Mouse (Mus musculus) MEL (cell line): ENCODE measurements around the gene Mapre3. TPM values are rescaled to one million over a fixed set of nuclear protein-coding genes. Genes with fewer than 3 reads are reported as not detected.

ENCODE experiments used
- DNase-seq: peaks from one replicate; pipeline ENCODE4 v3.0.0; 2011; ENCODE audit warnings: low read depth, low spot score
- H3K27ac ChIP-seq: 2 replicates; pipeline ENCODE4 v1.5.1; 2012; ENCODE audit warnings: low read depth, mild to moderate bottlenecking, control low read depth, low read length, moderate library complexity; ENCODE audit not compliant: control insufficient read depth
- H3K27me3 ChIP-seq, 2 experiments: fragments of 150-350 bp in 1 of 2; sonication (generic) in 1 of 2; 2 replicates each; pipeline ENCODE4 v1.6.1; 2012; ENCODE audit warnings: low read length in 2 of 2, mild to moderate bottlenecking in 2 of 2, improper control_type of control experiment in 1 of 2, moderate library complexity in 1 of 2; ENCODE audit not compliant: insufficient read depth in 2 of 2, control insufficient read depth in 1 of 2
- H3K36me3 ChIP-seq, 2 experiments: 2 replicates each; pipeline ENCODE4 v1.6.1; 2012 to 2014; ENCODE audit warnings: low read length in 2 of 2, improper control_type of control experiment in 1 of 2, inconsistent platforms in 1 of 2, mild to moderate bottlenecking in 1 of 2; ENCODE audit not compliant: insufficient read depth in 2 of 2, control insufficient read depth in 1 of 2
- H3K4me1 ChIP-seq, 2 experiments: fragments of 150-350 bp in 1 of 2; sonication (generic) in 1 of 2; 2 replicates each; pipeline ENCODE4 v1.6.1; 2012; ENCODE audit warnings: low read length in 2 of 2, improper control_type of control experiment in 1 of 2, mild to moderate bottlenecking in 1 of 2; ENCODE audit not compliant: insufficient read depth in 2 of 2, control insufficient read depth in 1 of 2
- H3K4me3 ChIP-seq, 2 experiments: fragments of 150-350 bp in 1 of 2; sonication (generic) in 1 of 2; 2 replicates each; pipeline ENCODE4 v1.5.1; 2012; ENCODE audit warnings: low read depth in 2 of 2, low read length in 2 of 2, mild to moderate bottlenecking in 2 of 2, moderate library complexity in 2 of 2, control low read depth in 1 of 2, improper control_type of control experiment in 1 of 2; ENCODE audit not compliant: control insufficient read depth in 1 of 2, insufficient read depth in 1 of 2
- H3K79me2 ChIP-seq: 2 replicates; pipeline ENCODE4 v1.6.1; 2012; ENCODE audit warnings: mild to moderate bottlenecking, low read length, moderate library complexity; ENCODE audit not compliant: control insufficient read depth, poor library complexity, insufficient read depth
- H3K9ac ChIP-seq: 2 replicates; pipeline ENCODE4 v1.6.1; 2012; ENCODE audit warnings: low read depth, mild to moderate bottlenecking, control low read depth, low read length, moderate library complexity; ENCODE audit not compliant: control insufficient read depth, poor library complexity, severe bottlenecking
- H3K9me3 ChIP-seq: fragments of 150-350 bp; sonication (generic); replicated peaks from 2 replicates; pipeline ENCODE4 v1.6.1; 2012; ENCODE audit warnings: mild to moderate bottlenecking, low read length, improper control_type of control experiment, moderate library complexity; ENCODE audit not compliant: insufficient read depth
- BHLHE40 ChIP-seq: IDR thresholded peaks from 2 replicates; pipeline ENCODE4 v1.6.1; 2012; ENCODE audit warnings: low read depth, mild to moderate bottlenecking, inconsistent platforms, low read length, improper control_type of control experiment, borderline replicate concordance
- CHD1 ChIP-seq: IDR thresholded peaks from 2 replicates; pipeline ENCODE4 v1.6.1; 2012; ENCODE audit warnings: low read depth, mild to moderate bottlenecking, inconsistent platforms, low read length, improper control_type of control experiment
- CTCF ChIP-seq, 3 experiments: IDR thresholded peaks in 2 of 3; conservative IDR thresholded peaks in 1 of 3; 2 replicates each; pipeline ENCODE4 v1.5.1; 2011 to 2012; ENCODE audit warnings: low read length in 3 of 3, low read depth in 2 of 3, mild to moderate bottlenecking in 2 of 3, improper control_type of control experiment in 1 of 3, inconsistent platforms in 1 of 3, mixed read lengths in 1 of 3, moderate library complexity in 1 of 3; ENCODE audit not compliant: control insufficient read depth in 1 of 3, insufficient read depth in 1 of 3, poor library complexity in 1 of 3, severe bottlenecking in 1 of 3
- ETS1 ChIP-seq: IDR thresholded peaks from 2 replicates; pipeline ENCODE4 v1.6.1; 2012; ENCODE audit warnings: low read depth, mild to moderate bottlenecking, inconsistent platforms, low read length, improper control_type of control experiment, moderate library complexity
- GABPA ChIP-seq: IDR thresholded peaks from 2 replicates; pipeline ENCODE4 v1.6.1; 2012; ENCODE audit warnings: low read depth, mild to moderate bottlenecking, inconsistent platforms, low read length, improper control_type of control experiment, moderate library complexity
- HCFC1 ChIP-seq: IDR thresholded peaks from 2 replicates; pipeline ENCODE4 v1.6.1; 2012; ENCODE audit warnings: low read depth, mild to moderate bottlenecking, inconsistent platforms, low read length, improper control_type of control experiment, moderate library complexity
- JUND ChIP-seq: IDR thresholded peaks from 2 replicates; pipeline ENCODE4 v1.6.1; 2011; ENCODE audit warnings: low read depth, mild to moderate bottlenecking, improper control_type of control experiment, low read length
- KAT2A ChIP-seq: conservative IDR thresholded peaks from 2 replicates; pipeline ENCODE4 v1.6.1; 2012; ENCODE audit warnings: low read depth, low read length, improper control_type of control experiment, inconsistent platforms
- MAFK ChIP-seq: IDR thresholded peaks from 2 replicates; pipeline ENCODE4 v1.6.1; 2011; ENCODE audit warnings: low read depth, mild to moderate bottlenecking, low read length, improper control_type of control experiment, borderline replicate concordance
- MAZ ChIP-seq: IDR thresholded peaks from 2 replicates; pipeline ENCODE4 v1.6.1; 2012; ENCODE audit warnings: low read depth, mild to moderate bottlenecking, inconsistent platforms, low read length, improper control_type of control experiment
- MEF2A ChIP-seq: IDR thresholded peaks from 2 replicates; pipeline ENCODE4 v1.6.1; 2014; ENCODE audit warnings: low read depth, mild to moderate bottlenecking, inconsistent platforms, low read length, improper control_type of control experiment; ENCODE audit not compliant: poor library complexity, insufficient replicate concordance, severe bottlenecking; ENCODE audit errors: extremely low read depth
- MXI1 ChIP-seq: IDR thresholded peaks from 2 replicates; pipeline ENCODE4 v1.6.1; 2011; ENCODE audit warnings: mild to moderate bottlenecking, low read depth, low read length, improper control_type of control experiment
- MYB ChIP-seq: IDR thresholded peaks from 2 replicates; pipeline ENCODE4 v1.6.1; 2011; ENCODE audit warnings: mild to moderate bottlenecking, low read depth, low read length, improper control_type of control experiment
- MYC ChIP-seq: IDR thresholded peaks from 2 replicates; pipeline ENCODE4 v1.6.1; 2011; ENCODE audit warnings: low read depth, mild to moderate bottlenecking, low read length, improper control_type of control experiment, moderate library complexity
- NRF1 ChIP-seq: IDR thresholded peaks from 2 replicates; pipeline ENCODE4 v1.6.1; 2014; ENCODE audit warnings: low read depth, mild to moderate bottlenecking, inconsistent platforms, low read length, improper control_type of control experiment, moderate library complexity; ENCODE audit not compliant: poor library complexity, insufficient read depth, severe bottlenecking
- POLR2A ChIP-seq, 2 experiments: IDR thresholded peaks; 2 replicates each; pipeline ENCODE4 v1.6.1; 2011 to 2012; ENCODE audit warnings: low read length in 2 of 2, mild to moderate bottlenecking in 2 of 2, control low read depth in 1 of 2, improper control_type of control experiment in 1 of 2, low read depth in 1 of 2, moderate library complexity in 1 of 2; ENCODE audit not compliant: control insufficient read depth in 1 of 2, insufficient read depth in 1 of 2, poor library complexity in 1 of 2
- POLR2AphosphoS2 ChIP-seq: IDR thresholded peaks from 2 replicates; pipeline ENCODE4 v1.6.1; 2011; ENCODE audit warnings: low read length, improper control_type of control experiment
- RAD21 ChIP-seq: IDR thresholded peaks from 2 replicates; pipeline ENCODE4 v1.6.1; 2011; ENCODE audit warnings: mild to moderate bottlenecking, low read depth, low read length, improper control_type of control experiment
- RCOR1 ChIP-seq: IDR thresholded peaks from 2 replicates; pipeline ENCODE4 v1.6.1; 2012; ENCODE audit warnings: low read depth, mild to moderate bottlenecking, inconsistent platforms, low read length, improper control_type of control experiment
- SIN3A ChIP-seq: IDR thresholded peaks from 2 replicates; pipeline ENCODE4 v1.6.1; 2012; ENCODE audit warnings: low read length, improper control_type of control experiment, inconsistent platforms
- USF1 ChIP-seq: IDR thresholded peaks from 2 replicates; pipeline ENCODE4 v1.6.1; 2014; ENCODE audit warnings: low read depth, mild to moderate bottlenecking, inconsistent platforms, low read length, improper control_type of control experiment, moderate library complexity
- ZC3H11A ChIP-seq: IDR thresholded peaks from 2 replicates; pipeline ENCODE4 v1.6.1; 2012; ENCODE audit warnings: low read depth, mild to moderate bottlenecking, inconsistent platforms, low read length, improper control_type of control experiment
- ZKSCAN1 ChIP-seq: IDR thresholded peaks from 2 replicates; pipeline ENCODE4 v1.6.1; 2012; ENCODE audit warnings: low read depth, mild to moderate bottlenecking, inconsistent platforms, low read length, improper control_type of control experiment, moderate library complexity
- ZMIZ1 ChIP-seq: IDR thresholded peaks from 2 replicates; pipeline ENCODE4 v1.6.1; 2012; ENCODE audit warnings: low read depth, mild to moderate bottlenecking, inconsistent platforms, low read length, improper control_type of control experiment, moderate library complexity
- ZNF384 ChIP-seq: IDR thresholded peaks from 2 replicates; pipeline ENCODE4 v1.6.1; 2012; ENCODE audit warnings: low read depth, mild to moderate bottlenecking, inconsistent platforms, low read length, improper control_type of control experiment
- polyA plus RNA-seq, 2 experiments: library from polyadenylated mRNA; stranded (reverse) in 1 of 2; unstranded in 1 of 2; fragments of >175 nt in 1 of 2; fragments of >200 nt in 1 of 2; gene quantifications; 2 replicates each; pipeline versions ENCODE4 v1.2.1 to v1.2.4; 2012; ENCODE audit warnings: low replicate concordance in 2 of 2, low read depth in 1 of 2; ENCODE audit not compliant: insufficient read length in 2 of 2, insufficient read depth in 1 of 2, missing spikeins in 1 of 2
- total RNA-seq: library from RNA; depleted of rRNA; stranded (reverse); fragments of 300-350 nt; gene quantifications from 2 replicates; pipeline ENCODE4 v1.2.3, GENCODE M21; 2012

Mapre3 gene
- total and polyA plus RNA-seq, 3 experiments, result 0.04 to 0.81 TPM; not detected in 1

DNA sequence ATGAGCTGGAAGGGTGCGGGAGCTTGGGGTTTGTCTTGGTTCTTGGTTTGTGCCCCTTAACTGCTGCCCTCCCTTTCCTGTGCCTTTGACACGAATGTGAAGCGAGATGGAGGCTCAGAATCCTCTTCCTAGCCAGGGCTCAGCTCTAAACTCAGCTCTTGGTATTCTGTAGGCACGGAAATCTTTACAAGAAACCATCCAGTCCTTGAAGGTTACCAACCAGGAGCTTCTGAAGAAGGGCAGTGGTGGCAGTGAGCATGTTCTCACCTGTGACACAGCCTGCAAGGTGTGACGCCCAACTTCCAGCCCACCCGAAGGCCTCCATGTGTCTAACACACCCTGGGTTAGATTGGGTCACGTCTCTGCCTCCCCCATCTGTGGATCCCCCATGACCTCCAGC lies 59.9 kb downstream of the Mapre3 start:
- H3K27ac ChIP-seq, result no peak overlapping the region
- no peak for DNase-seq
- H3K79me2 ChIP-seq, result peaks cover 13% of the 10 kb centered on the region
- H3K36me3 ChIP-seq, result peaks cover 6 to 26% of the 10 kb centered on the region in 2 experiments
- no peaks in the 10 kb centered on the region for H3K27me3 ChIP-seq
- TF ChIP-seq GABPA (no peak), MAZ (no peak), RCOR1 (no peak), USF1 (no peak), HCFC1 (no peak), MYB (no peak), CHD1 (no peak)
- TF ChIP-seq, all 39 proteins: peak for 0
- Histone ChIP-seq H3K9ac (no peak overlapping the region), H3K4me3 (no peak overlapping the region), H3K4me1 (peaks cover 3 to 6% of the 10 kb centered on the region in 2 experiments), H3K9me3 (no peaks in the 10 kb centered on the region)

DNA sequence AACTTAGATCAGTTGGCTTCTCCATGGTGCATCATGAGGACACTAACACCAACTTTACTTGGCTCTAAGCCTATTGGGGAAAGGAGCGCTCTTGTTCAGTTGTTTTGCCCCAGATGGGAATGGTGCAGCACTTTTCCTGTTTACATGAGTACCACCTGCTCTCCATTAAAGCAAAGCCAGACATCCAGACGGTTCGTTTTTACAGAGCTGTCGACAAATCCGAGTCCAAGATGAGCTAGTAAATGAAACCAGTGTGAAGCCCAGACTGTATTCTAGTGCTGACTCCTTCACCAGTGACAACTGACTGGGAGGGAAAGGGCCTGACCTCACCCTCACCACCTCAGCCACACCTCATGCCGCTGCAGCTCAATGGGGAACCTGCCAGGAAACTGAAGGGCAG lies 64.2 kb downstream of the Mapre3 start:
- no peak overlapping the region for H3K27ac ChIP-seq
- no peak overlapping the region for H3K4me3 ChIP-seq
- no peak for DNase-seq
- peaks cover 0 to 14% of the 10 kb centered on the region in 2 experiments; a peak in 2 of 4 replicates for H3K36me3 ChIP-seq
- no peaks in the 10 kb centered on the region for H3K27me3 ChIP-seq
- no peaks in the 10 kb centered on the region for H3K4me1 ChIP-seq
- TF ChIP-seq POLR2A (IDR thresholded peaks at IDR 0.05; ENCODE audit: control insufficient read depth in 1 of 2, insufficient read depth in 1 of 2, low read depth in 1 of 2, low read length in 2 of 2, poor library complexity in 1 of 2), result peak in 1 of 2 experiments; percentile 23; a peak in 1 of 4 replicates
- TF ChIP-seq ZKSCAN1, result no peak
- TF ChIP-seq POLR2AphosphoS2, result peak; percentile 54; the same call in 1 of the 2 replicates
- no peak for TF ChIP-seq SIN3A
- no peak for TF ChIP-seq GABPA
- no peak for TF ChIP-seq BHLHE40
- TF ChIP-seq NRF1, result no peak
- peak; percentile 43; the same call in 1 of the 2 replicates for TF ChIP-seq ZNF384
- H3K9me3 ChIP-seq, result no peaks in the 10 kb centered on the region
- H3K79me2 ChIP-seq, result no peaks in the 10 kb centered on the region
- no peak overlapping the region for H3K9ac ChIP-seq

DNA sequence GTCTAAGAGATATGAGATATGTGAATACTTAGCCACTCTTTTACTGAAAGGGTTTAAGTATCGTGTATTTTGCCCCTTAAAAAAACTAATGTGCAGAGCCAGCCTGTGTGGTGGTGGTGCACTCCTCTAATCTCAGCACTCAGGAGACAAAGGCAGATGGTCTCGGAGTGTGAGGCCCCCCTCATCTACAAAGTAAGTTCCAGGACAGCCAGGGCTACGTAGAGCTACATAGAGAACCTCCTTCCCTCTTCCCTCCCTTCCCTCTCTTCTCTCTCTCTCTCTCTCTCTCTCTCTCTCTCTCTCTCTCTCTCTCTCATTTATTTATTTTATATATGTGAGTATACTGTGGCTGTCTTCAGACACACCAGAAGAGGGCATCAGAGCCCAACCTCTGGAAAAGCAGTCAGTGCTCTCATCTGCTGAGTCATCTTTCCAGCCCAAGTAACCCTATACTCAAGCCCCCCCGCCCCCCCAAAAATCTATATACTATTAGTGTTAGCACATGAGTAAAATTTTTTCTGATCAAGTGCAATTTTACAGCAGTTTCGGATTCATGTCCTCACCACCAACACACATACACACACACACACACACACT lies 65.0 kb downstream of the Mapre3 start:
- Histone ChIP-seq H3K27me3 (no peaks in the 10 kb centered on the region), H3K27ac (no peak overlapping the region), H3K36me3 (peaks cover 0 to 12% of the 10 kb centered on the region in 2 experiments; a peak in 2 of 4 replicates), H3K79me2 (no peaks in the 10 kb centered on the region), H3K4me1 (no peaks in the 10 kb centered on the region), H3K9ac (no peak overlapping the region), H3K9me3 (no peaks in the 10 kb centered on the region), H3K4me3 (no peak overlapping the region)
- no peak for DNase-seq
- TF ChIP-seq CTCF (IDR thresholded peaks at IDR 0.05 in 2 of 3, conservative IDR thresholded peaks at IDR 0.05 in 1 of 3; ENCODE audit: control insufficient read depth in 1 of 3, insufficient read depth in 1 of 3, low read depth in 2 of 3, low read length in 3 of 3, poor library complexity in 1 of 3, severe bottlenecking in 1 of 3) (peak in 1 of 3 experiments; percentile 10; a peak in 1 of 6 replicates), MXI1 (no peak), SIN3A (no peak), ZMIZ1 (0 out of 2 replicates have a peak, but pooled peaks have one; percentile 6), MYC (no peak), CHD1 (no peak), RAD21 (peak; percentile 15), JUND (peak; percentile 84), MYB (no peak), ETS1 (no peak), KAT2A (no peak), ZC3H11A (no peak), MAFK (0 out of 2 replicates have a peak, but pooled peaks have one; percentile 18), BHLHE40 (no peak), MEF2A (no peak)
